Mouse (Mus musculus): ENCODE data around the gene Csnk2b. TPM values are rescaled to one million over a fixed set of nuclear protein-coding genes. Genes with fewer than 3 reads are reported as not detected.

Gene Csnk2b
- polyA plus RNA-seq (2012; rRNA removed) = 232 and 297 TPM in 2 replicates

DNA sequence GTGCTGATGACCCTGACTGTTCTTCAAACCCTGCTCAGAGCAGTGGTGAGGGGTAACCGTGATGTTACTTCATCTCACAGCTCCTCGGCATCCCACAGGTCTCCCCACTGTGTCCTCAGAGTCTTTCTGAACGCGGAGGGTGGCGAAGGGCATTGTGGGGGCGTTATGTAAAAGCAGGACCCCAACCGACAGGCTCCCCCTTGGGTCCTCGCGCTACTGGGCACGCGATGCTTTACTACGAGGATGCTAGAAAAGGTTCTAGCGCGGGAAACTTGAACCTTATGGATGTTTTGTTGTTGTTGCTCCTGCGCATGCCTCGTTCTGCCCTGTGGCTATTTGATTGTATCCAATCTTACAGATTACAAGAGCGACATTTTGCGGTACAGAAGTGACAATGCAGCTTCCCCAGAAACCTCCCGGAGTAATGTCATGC is at the start of gene Csnk2b:
TSS of gene Csnk2b (minus strand) at position 183 of the 433 bp plus-strand sequence.
- 0% methylated on average over 19 of the region's 19 CpGs for WGBS
- TF ChIP-seq POLR2A (IDR thresholded peaks at IDR 0.05; ENCODE audit: borderline replicate concordance, extremely low read depth, low read depth, low read length) (no peak), CTCF (IDR thresholded peaks at IDR 0.05; ENCODE audit: insufficient read depth, low read length) (0 out of 2 replicates have a peak, but pooled peaks have one; percentile 4)
- H3K4me1 ChIP-seq (ENCODE audit: control insufficient read depth, insufficient read depth, low read length) = peaks cover 11% of the 10 kb centered on the region
- peak; percentile 34 for DNase-seq
- H3K4me3 ChIP-seq (replicated peaks; ENCODE audit: extremely low read depth, low read depth, low read length) = peak within 1 kb of the TSS; percentile 95

GRCm38 (mm10) chr17:35168541-35169207 is 46.8 kb upstream of the Csnk2b start:
- TF ChIP-seq CTCF (IDR thresholded peaks at IDR 0.05; ENCODE audit: insufficient read depth, low read length) = no peak
- TF ChIP-seq POLR2A (IDR thresholded peaks at IDR 0.05; ENCODE audit: borderline replicate concordance, extremely low read depth, low read depth, low read length) = no peak
- Histone ChIP-seq H3K4me3 (replicated peaks; ENCODE audit: extremely low read depth, low read depth, low read length) (no peak overlapping the region), H3K4me1 (ENCODE audit: control insufficient read depth, insufficient read depth, low read length) (peaks cover 6% of the 10 kb centered on the region; the same call in 1 of the 2 replicates)
- no peak for DNase-seq
- WGBS = 9% methylated on average over 4 of the region's 4 CpGs

GRCm38 (mm10) chr17:35167794-35168193 is 45.9 kb upstream of the Csnk2b start:
- 89% methylated on average over 7 of the region's 7 CpGs for WGBS
- Histone ChIP-seq H3K4me1 (ENCODE audit: control insufficient read depth, insufficient read depth, low read length) (peaks cover 10% of the 10 kb centered on the region), H3K4me3 (replicated peaks; ENCODE audit: extremely low read depth, low read depth, low read length) (no peak overlapping the region)
- no peak for TF ChIP-seq POLR2A (IDR thresholded peaks at IDR 0.05; ENCODE audit: borderline replicate concordance, extremely low read depth, low read depth, low read length)
- no peak for TF ChIP-seq CTCF (IDR thresholded peaks at IDR 0.05; ENCODE audit: insufficient read depth, low read length)
- no peak for DNase-seq

DNA sequence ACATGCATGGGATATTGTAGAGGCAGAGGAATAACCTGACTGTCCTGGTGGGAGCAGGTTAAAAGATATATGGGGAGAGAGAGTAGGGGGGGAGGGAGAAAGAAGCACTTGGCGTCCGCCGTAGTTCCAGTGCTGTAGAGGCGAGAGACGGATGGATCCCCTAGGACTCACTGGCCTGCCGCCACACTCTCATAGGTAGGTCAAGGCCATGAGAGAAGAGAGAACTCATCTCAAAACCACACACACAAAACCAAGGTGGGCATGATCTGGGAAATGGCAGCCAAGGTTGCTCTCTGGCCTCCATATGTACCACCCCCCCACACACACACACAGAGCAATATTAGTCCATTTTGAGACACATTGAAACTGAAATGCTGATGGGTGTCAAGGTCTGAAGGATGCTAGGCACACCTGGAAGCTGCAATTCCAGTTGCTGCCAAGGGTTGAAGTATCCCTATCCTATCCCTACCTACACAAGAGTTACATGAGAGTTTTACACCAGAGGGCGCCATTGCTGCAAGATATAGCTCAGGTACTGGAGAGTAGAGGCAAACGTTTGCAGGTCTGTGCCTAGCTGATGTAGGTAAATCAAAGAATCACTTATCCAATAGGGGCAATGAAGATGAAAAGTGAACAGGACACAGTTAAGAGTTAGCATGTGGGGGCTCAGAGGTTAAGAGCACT is 44.6 kb upstream of the Csnk2b start:
- H3K4me1 ChIP-seq (ENCODE audit: control insufficient read depth, insufficient read depth, low read length) = peaks cover 21% of the 10 kb centered on the region
- TF ChIP-seq POLR2A (IDR thresholded peaks at IDR 0.05; ENCODE audit: borderline replicate concordance, extremely low read depth, low read depth, low read length) = no peak
- peak; percentile 41; the same call in 1 of the 2 replicates for TF ChIP-seq CTCF (IDR thresholded peaks at IDR 0.05; ENCODE audit: insufficient read depth, low read length)
- peak; percentile 50 for DNase-seq
- WGBS = 71% methylated on average over 8 of the region's 8 CpGs
- H3K4me3 ChIP-seq (replicated peaks; ENCODE audit: extremely low read depth, low read depth, low read length) = no peak overlapping the region

DNA sequence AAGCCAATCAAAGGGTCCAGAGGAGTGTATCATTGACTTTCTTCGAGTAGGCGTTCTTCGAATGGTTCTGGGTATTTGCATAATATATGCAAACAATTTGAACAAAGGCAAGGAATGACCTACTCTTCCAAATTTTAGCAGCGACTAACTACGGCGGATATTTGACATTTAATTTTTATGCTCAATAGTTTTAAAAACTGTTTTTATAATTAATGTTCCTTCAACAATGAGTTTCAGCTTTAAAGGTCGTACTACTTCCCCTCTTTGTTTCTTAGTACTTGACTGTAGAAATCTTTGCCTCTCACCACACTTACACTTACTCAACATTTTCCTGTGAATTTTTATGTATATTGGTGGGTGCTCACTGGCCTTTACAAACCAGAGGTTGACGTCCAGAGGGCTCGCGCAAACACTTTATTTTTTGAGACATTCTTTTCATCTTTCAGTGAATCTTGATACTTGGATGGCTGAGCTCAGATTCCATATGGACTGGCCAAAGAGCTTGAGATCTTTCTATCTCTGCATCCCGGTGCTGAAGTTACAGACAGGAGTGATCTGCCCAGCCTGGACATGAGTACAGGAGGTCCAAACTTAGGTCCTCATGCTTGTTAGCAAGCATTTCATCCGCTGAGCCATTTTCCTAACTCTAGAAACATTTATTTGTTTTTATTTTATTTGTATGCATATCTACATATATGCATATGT is 43.8 kb upstream of the Csnk2b start:
- no peak for TF ChIP-seq CTCF (IDR thresholded peaks at IDR 0.05; ENCODE audit: insufficient read depth, low read length)
- TF ChIP-seq POLR2A (IDR thresholded peaks at IDR 0.05; ENCODE audit: borderline replicate concordance, extremely low read depth, low read depth, low read length) = no peak
- Histone ChIP-seq H3K4me3 (replicated peaks; ENCODE audit: extremely low read depth, low read depth, low read length) (peak overlapping the region; percentile 70), H3K4me1 (ENCODE audit: control insufficient read depth, insufficient read depth, low read length) (peaks cover 23% of the 10 kb centered on the region)
- 16% methylated on average over 12 of the region's 12 CpGs for WGBS
- no peak for DNase-seq

DNA sequence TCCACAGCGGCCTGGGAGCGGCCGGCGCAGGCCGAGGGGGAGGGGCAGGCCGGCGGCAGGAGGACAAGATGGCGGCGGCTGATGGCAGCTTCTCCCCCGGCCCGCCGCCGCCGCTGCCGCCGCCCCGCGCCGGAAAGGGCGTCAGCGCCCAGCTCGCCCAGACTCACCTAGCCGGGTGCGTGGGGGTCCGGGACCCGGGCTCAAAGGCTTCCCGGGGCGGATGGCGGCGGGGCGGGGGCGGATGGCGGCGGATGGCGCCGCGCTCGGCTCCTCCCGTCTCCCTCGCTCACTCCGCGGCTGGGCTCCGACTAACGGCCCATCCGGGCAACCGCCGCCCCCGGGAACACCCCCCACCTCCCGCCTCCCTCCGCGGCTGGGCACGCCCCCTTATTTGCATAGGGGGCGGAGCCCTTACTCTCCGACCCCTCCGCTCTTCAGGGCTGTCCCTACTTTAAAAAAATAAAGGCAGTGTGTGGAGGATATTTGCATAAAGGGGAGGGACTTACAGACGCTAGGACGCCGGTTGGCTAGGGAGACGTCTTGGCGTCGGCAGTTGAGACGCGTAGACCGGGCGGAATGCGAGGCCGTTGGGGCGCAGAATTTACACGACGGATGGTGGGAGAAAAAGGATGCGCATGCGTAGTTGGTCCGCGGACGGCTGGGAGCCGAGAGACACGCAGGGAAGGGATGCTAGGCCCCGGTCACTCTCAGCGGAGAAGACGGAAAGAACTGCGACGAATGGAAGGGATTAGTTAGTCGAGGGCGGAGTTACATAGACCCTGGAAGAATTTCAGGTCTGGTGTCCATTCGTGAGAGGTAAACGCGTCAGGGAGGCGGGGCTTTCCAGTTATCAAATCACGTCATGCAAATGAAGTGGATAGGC is 43.0 kb upstream of the Csnk2b start, which contains the start of gene Prrc2a:
TSS of gene Prrc2a (minus strand) at position 330 of the 883 bp plus-strand sequence.
- 1% methylated on average over 73 of the region's 89 CpGs for WGBS
- peak; percentile 96; the same call in 1 of the 2 replicates for TF ChIP-seq POLR2A (IDR thresholded peaks at IDR 0.05; ENCODE audit: borderline replicate concordance, extremely low read depth, low read depth, low read length)
- no peak for TF ChIP-seq CTCF (IDR thresholded peaks at IDR 0.05; ENCODE audit: insufficient read depth, low read length)

DNA sequence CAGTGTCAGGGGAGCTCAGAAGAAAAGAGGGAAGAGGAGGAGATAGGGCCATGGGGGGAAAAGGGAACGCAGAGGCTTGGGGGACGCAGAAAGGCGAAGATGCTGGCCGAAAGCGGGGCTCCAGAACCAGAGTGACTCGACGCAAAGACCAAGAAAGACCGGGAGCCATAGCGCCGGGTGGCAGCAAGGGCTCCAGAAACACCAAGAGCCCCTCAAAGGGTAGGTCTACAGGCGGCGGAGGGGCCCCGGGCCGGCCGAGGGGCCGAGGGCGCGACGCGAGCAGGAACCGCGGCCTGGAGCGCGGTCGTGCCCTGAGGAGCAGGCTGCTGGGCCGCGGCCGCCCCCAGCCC is 42.3 kb upstream of the Csnk2b start:
- Histone ChIP-seq H3K4me3 (replicated peaks; ENCODE audit: extremely low read depth, low read depth, low read length) (peak overlapping the region; percentile 92), H3K4me1 (ENCODE audit: control insufficient read depth, insufficient read depth, low read length) (peaks cover 23% of the 10 kb centered on the region)
- no peak for DNase-seq
- WGBS = under 1% methylated on average over 27 of the region's 28 CpGs
- no peak for TF ChIP-seq POLR2A (IDR thresholded peaks at IDR 0.05; ENCODE audit: borderline replicate concordance, extremely low read depth, low read depth, low read length)
- TF ChIP-seq CTCF (IDR thresholded peaks at IDR 0.05; ENCODE audit: insufficient read depth, low read length) = no peak

More for the DNA sequence above, 43.0 kb upstream of the Csnk2b start, which contains the start of gene Prrc2a:
- Histone ChIP-seq H3K4me1 (ENCODE audit: control insufficient read depth, insufficient read depth, low read length) (peaks cover 23% of the 10 kb centered on the region), H3K4me3 (replicated peaks; ENCODE audit: extremely low read depth, low read depth, low read length) (peak within 1 kb of the TSS; percentile 92)
- DNase-seq = peak; percentile 96

- WGBS = 4% methylated on average over 8 of the region's 8 CpGs
- Histone ChIP-seq H3K4me3 (replicated peaks; ENCODE audit: extremely low read depth, low read depth, low read length) (peak overlapping the region; percentile 92), H3K4me1 (ENCODE audit: control insufficient read depth, insufficient read depth, low read length) (peaks cover 23% of the 10 kb centered on the region)
- DNase-seq = no peak
- TF ChIP-seq POLR2A (IDR thresholded peaks at IDR 0.05; ENCODE audit: borderline replicate concordance, extremely low read depth, low read depth, low read length) (no peak), CTCF (IDR thresholded peaks at IDR 0.05; ENCODE audit: insufficient read depth, low read length) (no peak)
These were observed 41.7 kb upstream of the Csnk2b start for GRCm38 (mm10) chr17:35163326-35164081.

Data from lung, adult 2 months (tissue).